Mouse (Mus musculus) embryo, embryonic 10 days (tissue): ENCODE data around the gene Kif26b.

Experiments used
- DNase-seq: peaks from one replicate; pipeline ENCODE4 v3.0.0-alpha.2; 2015; ENCODE audit warnings: low spot score

The Kif26b gene

DNA sequence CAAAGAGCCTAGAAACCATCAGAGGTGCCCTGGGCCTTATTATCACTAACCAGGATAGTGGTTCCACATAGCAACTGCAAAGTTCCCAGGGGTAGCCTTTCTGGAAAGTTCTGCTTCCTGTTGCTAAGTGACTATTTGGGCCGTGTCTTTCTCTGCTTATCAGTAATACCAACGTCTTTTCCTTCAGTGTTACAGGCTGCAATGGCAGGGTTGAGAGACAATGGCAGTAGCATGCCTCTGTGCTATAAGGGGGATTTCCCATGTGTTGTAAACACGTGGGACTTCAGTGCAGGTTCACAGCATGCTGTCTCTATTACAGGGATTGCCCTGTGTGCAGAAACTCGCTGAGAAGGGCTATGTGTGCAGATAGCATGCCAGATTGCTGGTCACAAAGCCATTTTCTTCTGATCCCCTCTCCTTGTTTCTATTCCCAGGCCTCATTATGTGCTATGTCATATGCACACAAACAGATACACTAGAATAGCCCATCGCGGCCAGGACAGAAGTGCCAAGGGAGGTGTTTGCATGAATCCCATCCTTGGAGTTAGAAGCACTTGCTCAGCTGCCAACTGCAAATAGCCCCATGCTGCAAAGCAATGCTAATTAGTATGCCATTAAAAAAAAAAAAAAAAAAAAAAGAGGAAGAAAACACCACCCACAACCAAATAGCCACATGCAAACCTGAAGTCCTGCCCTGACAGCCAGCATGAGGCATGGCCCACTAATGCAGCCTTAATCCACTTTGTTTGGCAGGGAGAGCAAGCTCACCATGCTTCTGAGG is 384.2 kb downstream of the Kif26b start:
- DNase-seq, result no peak

DNA sequence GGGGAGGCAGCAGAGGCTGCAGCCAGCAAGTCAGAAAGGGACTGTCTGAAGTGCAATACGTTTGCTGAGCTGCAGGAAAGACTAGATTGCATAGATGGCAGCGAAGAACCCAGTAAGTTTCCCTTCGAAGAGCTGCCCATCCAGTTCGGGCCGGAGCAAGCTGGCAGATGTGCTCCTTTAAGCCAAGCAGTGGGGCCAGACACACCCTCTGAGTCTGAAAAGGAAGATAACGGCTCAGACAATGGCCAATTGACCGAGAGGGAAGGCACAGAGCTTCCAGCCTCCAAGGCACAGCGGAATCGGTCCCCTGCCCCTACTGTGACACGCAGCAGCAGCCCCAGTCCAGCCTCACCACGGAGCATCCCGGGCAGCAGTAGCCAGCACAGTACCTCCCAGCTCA is 386.1 kb downstream of the Kif26b start:
- no peak for DNase-seq

DNA sequence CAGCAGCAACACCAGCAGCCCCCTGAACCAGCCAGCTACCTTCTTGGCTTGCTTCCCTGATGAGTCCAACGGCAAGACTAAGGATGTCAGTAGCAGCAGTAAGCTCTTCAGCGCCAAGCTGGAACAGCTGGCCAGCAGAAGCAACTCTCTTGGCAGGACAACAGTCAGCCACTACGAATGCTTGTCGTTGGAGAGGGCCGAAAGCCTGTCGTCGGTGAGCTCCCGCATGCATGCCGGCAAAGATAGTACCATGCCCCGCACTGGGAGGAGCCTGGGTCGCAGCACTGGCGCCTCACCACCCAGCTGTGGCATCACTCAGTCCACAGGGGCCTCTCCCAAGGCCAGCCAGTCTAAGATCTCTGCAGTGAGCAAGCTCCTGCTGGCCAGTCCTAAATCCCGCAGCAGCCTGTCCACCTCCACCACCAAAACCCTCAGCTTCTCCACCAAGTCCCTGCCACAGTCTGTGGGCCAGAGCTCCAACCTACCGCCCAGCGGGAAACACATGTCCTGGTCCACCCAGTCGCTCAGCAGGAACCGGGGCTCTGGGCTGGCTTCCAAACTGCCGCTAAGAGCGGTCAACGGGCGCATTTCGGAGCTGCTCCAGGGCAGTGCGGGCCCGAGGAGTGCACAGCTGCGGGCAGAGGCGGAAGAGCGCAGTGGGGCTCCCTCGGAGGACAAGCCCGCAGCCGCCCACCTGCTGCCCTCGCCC is 388.4 kb downstream of the Kif26b start:
- DNase-seq, result no peak

DNA sequence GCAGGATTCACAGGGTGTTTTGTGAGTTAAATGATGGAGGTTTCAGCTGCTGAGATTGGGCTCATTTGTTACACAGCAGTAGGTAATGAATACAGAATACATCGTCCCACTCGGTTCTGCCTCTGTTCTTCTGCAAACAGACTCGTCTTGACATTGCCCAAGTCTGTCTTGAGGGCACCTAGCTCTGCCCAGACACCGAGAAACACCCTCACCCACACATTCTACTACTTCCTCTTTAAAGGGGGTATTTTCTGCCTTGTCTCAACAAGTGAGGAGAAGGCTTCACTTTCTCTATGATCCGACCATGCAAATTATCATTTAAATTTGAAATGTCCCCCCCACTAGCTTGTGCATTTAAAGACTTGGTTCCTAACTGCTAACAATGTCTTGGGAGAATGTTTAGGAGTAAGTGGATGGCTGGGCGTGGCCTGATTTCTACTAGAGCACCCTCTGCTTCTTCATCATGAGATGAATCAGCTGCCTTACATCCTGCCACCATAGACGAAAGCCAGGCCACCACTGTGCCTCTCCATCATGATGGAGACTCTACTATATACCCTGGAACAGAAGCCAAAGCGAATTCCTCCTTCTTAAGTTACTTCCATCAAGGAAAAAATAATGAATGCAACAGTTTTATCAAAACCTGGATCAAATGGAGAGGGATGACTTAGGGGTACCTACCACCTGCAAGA is 395.7 kb downstream of the Kif26b start:
- DNase-seq, result no peak

DNA sequence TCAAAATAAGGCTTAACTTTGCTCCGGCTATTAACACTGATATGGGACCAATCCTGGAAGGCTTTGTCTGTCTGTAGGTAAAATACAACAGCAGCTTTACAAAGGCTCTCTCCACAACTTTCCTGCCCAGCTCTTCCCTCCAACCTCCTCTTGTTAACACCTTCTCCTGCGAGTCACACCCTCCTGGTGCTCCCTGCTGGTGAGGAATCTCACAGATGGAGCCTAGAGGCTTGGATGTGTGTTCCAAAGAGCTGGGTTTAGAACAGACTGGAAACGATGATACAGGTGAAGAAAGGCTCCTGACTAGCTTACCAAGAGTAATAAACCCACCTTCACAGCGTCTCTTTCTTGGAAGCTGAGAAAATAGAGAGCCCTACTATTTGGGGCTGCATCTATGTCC is 400.6 kb downstream of the Kif26b start:
- no peak for DNase-seq

DNA sequence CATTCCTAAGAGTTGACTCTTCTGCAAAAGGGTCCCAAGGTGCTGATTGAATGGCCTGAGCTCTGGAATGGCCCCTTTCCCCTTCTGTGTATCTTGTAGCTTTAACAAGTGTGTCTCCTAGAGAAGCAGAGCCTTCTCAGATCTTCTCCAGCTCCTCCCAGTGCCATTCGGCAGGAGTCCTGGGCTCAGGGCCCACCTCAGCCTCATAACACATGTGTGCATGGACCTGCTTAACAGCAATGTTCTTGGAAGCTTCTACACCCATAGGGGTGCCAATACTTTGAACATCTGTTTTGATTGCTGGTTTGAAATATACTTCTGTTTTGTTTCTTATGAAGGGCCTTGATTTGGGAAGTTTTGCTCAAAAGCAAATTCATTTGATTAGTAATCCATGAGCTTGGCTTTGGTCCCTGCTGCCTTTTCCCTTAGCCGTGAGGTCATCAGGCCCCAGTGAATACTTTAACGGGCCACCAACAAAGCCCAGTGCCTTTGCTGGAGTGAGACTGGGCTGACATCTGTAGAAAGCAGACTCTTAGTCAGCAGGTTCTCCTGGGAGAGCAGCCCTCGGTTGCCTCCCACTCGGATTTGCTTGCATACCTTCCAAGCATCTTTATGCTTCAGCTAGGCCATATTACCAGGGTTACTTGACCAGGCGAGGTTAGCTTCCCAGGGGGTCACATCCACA is 405.2 kb downstream of the Kif26b start:
- DNase-seq, result no peak

DNA sequence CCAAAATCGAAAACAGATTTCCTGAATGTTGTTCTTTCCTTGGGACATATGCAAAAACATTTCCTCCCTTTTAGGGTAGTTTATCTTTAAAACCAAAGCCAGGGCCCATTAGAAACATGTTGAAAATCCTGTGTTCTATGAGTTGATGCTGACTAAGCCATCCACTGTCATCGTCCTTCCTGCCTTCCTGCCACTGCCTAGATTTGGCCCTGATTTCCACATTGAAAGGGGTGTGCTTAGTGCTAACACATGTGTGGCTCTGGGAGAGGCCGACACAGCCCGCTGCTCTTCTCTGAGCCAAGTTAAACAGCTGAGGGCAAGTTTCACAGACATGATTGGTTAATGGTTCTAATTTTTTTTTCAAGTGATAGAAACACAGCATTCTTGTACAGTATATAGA is 407.5 kb downstream of the Kif26b start:
- DNase-seq, result no peak

DNA sequence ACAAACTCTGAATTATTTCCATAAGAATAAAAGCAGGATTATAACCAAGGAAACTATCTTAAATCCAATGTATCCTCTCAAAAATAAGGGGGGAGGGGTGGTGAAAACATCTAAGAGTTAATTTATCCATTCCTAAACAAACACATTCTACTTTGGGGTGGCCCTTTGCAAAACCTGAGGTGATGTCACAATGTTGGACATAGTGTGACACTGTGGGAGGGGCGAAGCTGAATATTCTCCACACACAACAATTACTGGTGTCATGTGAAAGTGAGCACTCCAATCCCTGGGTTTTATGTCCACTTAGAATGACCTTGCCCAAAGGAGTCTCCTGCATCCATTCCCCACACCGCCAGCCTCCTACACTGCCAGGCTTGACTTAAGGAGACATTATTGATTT is 408.1 kb downstream of the Kif26b start:
- DNase-seq, result no peak

DNA sequence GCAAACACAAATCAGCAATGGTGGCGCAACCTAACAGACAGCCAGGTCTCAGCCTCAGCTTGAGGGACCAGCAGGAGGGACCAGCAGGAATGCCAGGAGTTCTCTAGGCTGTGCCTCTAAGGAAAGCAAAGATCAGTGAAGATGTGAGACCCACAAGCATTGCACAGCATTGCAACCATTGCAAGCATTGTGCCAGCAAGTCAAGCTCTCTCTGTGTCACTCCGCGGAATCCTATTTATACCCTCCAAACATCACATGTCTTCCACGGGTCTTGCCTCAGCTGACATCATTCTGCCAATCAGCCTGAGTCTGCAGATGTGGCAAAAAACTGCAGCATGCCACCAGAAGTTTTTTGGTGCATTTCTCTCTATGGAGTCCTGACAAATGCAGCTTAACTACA is 411.4 kb downstream of the Kif26b start:
- no peak for DNase-seq

DNA sequence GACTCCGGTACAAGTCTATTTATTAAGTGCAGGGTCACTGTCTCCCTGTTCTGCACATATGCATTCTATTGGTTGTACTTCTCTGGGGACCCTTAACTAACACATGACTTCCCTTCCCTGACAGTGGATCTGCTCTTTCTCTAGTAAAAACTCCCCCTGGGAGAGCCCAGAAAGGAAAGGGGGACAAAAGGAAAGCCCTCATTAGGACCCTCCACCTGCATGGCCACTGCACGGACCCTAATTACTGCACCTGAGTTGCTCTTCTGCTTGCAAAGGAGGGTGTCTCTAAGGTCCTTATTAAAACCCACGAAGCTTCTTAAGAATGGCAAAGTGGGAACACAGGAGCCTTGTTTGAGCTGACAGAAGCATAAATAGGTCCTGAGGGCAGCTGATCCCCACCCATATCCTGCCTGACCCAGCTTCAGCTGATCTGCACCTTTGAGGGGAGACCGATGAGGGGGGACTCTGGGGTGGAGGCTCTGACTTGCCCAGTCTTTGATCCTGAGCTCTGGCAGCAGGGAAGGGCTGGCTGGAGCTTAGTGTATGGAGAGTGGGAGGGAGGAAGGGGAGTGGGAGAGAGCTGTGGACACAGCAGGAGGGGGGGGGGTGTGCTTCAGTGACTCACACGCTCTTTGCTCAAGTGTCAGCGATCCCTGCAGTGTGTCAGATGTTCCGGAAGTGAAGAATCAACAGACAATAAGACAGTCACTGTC is 413.5 kb downstream of the Kif26b start:
- DNase-seq, result no peak

DNA sequence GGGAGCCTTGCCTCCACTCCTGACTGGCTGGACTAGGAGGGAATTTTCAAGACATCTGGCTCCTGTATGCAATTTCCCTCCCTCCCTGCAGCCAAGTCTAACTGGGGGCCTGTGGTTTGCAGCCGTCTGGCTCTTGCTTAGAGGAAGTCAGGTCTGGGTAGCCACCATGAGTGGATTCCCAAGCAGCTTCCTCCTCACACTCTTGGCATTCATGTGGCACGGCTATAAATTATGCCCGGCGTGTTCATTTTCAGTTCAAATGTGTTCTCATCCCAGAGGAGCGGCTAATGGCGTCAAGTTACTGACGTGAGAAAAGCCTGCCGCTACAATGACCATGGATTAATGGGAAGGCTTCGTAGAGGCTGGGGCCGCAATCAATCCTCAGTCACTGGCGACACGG is 424.0 kb downstream of the Kif26b start:
- DNase-seq, result no peak

DNA sequence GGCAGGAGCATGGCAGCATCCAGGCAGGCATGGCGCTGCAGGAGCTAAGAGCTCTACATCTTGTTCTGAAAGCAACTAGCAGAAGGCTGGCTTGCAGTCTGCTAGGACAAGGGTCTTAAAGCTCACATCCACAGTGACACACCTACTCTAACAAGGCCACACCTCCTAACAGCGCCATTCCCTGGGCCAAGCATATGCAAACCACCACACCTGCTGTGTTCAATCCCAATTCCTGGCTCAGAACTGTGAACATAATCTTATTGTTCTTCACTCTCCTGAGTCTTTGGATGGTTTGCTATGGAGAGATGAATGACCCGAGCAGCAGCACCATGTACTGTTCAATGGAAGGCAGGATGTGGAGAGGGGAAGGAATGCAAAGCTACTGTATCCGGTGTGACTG is 429.7 kb downstream of the Kif26b start:
- no peak for DNase-seq

DNA sequence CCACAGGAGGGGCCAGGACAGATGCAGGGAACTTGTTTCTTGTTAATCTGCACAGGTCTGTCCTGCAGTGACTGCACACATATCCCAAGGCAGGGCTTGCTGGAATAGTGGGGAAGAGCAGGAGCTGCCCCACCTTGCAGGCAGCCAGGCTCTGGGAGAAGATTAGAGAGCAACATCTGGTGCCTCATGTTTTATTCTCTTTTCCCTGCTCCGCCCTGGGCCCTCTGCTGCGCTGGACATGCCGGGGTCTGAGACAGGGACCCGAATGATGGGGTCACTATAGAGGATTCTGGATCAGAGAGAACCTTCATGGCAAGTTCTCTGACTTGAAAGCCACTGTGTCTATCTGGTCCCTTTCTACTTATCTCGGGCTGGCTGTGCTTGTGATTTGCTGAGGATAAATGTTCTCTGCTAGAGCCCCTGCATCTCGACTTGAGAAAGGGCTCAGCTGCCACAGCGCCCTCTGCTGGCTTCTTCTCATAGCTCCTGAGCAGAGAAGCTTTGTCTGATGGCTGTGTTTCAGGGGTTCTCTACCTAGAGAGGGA is 431.2 kb downstream of the Kif26b start:
- peak; percentile 91 for DNase-seq

DNA sequence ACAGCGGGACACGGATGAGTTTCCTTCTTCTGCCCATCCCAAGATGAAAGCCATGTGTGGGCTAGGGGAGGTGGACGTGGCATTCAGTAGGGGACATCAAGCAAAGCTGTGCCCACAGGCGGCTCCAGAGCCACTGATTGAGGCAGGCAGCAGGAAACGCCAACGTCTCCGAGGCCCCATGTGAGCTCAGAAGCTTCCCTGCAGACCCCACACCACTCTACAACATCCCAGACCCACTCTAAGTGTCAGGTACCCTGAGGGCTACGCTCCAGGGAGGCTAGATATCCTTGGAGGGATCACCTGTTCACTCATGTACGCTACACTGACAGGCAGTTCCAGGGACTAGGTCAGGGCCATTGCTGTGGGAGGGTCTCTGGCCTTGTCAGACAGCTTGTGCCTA is 432.7 kb downstream of the Kif26b start:
- DNase-seq, result no peak

DNA sequence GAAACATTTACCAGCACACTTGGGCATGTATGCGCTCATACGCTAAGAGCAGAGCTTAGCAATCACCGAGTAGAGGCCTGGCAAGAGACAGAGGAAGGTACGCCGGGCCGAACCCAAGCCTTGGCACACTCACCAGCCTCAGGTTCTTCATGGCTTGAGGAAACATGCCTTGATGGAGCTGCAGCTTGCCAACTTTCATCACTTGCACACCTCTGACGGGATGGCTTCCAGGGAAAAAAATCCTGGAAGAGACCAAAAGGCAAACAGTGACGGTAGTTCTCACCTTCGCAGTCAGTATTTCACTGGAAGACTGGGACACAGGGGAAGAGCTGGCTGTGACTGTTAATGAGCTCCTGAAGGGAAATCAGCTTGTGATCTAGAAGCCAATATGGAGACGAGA is 443.1 kb downstream of the Kif26b start:
- no peak for DNase-seq

DNA sequence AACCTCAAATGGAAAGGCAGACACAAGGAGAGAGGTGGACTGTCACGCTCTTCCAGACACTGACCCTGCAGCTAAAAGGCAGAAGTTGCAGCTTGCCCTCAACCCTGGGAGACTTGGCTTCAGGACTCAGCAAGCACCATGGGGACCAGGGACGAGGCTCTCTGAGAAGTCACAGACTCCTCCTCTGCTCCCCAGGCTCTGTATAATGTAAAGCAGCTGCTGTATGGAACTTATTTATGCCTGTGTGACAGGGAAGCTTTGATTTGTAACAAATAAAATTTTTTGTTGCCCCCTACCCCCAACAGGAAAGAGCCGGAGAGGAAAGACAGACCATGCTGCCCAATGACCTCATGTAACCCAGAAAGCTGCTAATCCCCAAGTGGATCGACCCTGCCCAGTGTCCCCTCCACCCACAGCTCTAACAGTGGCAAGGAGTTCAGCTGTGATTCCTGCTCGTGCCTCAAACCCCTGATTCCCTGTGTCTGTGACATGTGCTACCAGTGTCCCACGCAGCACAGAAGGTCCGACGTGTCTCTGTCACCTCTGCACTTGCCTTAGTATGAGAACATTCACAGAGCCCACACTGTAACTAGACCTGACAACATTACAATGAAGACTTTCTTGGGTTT is 449.8 kb downstream of the Kif26b start:
- no peak for DNase-seq

DNA sequence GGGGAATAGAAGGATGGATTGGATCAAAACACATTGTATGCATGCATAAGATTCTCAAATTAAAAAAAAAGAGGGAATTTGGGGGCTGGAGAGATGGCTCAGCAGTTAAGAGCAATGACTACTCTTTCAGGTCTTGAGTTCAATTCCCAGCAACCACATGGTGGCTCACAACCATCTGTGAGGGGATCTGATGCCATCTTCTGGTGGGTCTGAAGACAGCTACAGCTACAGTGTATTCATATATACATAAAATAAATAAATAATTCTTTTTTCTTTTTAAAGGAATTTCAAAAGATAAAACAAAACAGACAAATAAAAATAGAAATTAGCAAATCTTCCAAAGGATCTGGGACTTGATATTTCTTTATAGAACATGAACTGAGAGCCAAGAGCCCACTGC is 451.3 kb downstream of the Kif26b start:
- no peak for DNase-seq

DNA sequence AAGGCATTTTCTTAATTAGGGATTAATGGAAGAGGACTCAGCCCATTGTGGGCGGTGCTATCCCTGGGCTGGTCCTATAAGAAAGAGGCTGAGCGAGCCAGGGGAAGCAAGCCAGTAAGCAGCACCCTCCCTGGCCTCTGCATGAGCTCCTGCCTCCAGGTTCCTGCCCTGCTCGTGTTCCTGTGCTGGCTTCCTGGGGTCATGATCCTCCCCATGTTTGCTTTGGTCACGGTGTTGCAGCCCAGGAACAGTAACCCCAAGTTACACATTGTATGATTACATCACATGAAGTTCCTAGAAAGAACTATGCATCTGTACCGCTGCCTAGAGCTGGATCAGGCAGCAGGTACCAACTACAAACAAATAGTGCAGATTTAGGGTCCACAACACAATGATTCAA is 452.7 kb downstream of the Kif26b start:
- no peak for DNase-seq

DNA sequence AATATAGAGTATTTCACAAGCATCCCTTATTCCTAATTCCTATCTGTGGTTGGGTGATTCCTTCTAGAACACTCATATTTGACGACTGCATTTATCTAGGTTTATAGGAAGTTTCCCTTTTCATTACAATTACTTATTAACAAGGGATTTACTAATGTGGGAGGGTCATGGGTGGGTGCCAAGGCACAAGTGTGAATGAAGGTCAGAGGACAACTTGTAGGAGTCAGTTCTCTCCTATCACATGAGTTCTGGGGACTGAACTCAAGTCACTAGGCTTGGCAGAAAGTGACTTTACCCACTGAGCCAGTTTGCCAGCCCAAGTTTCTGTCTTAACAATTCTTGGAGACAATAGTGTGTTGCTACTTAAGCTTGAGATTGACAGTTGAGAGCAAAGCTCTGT is 459.3 kb downstream of the Kif26b start:
- DNase-seq, result no peak
